Mouse (Mus musculus) megakaryocyte, embryonic 14.5 days (primary cell): Measurements from ENCODE around the gene Tut1.

Experiments used
- FLI1 ChIP-seq: IDR thresholded peaks from 2 replicates; pipeline ENCODE4 v1.6.1; 2012; ENCODE audit warnings: low read length, inconsistent platforms, mixed read lengths
- GATA1 ChIP-seq: IDR thresholded peaks from 3 replicates; pipeline ENCODE4 v1.6.1; 2012; ENCODE audit warnings: mixed read lengths, low read length, inconsistent platforms, borderline replicate concordance

- TF ChIP-seq GATA1 (no peak), FLI1 (no peak)
These were observed 28.0 kb downstream of the Tut1 start for GRCm38 (mm10) chr19:8981450-8982168.
